Mouse (Mus musculus) MEL (cell line): ENCODE results near the gene Pmpca.

Source experiments
- CHD2 ChIP-seq: IDR thresholded peaks from 2 replicates; pipeline ENCODE4 v1.6.1; 2011; ENCODE audit warnings: low read length, improper control_type of control experiment
- CTCF ChIP-seq, 3 experiments: IDR thresholded peaks in 2 of 3; conservative IDR thresholded peaks in 1 of 3; 2 replicates each; pipeline ENCODE4 v1.5.1; 2011 to 2012; ENCODE audit warnings: low read length in 3 of 3, low read depth in 2 of 3, mild to moderate bottlenecking in 2 of 3, improper control_type of control experiment in 1 of 3, inconsistent platforms in 1 of 3, mixed read lengths in 1 of 3, moderate library complexity in 1 of 3; ENCODE audit not compliant: control insufficient read depth in 1 of 3, insufficient read depth in 1 of 3, poor library complexity in 1 of 3, severe bottlenecking in 1 of 3
- EP300 ChIP-seq, 2 experiments: IDR thresholded peaks; 2 replicates each; pipeline ENCODE4 v1.6.1; 2011; ENCODE audit warnings: improper control_type of control experiment in 2 of 2, low read length in 2 of 2, low read depth in 1 of 2, mild to moderate bottlenecking in 1 of 2
- MAX ChIP-seq: IDR thresholded peaks from 2 replicates; pipeline ENCODE4 v1.6.1; 2011; ENCODE audit warnings: low read length, improper control_type of control experiment
- POLR2A ChIP-seq, 2 experiments: IDR thresholded peaks; 2 replicates each; pipeline ENCODE4 v1.6.1; 2011 to 2012; ENCODE audit warnings: low read length in 2 of 2, mild to moderate bottlenecking in 2 of 2, control low read depth in 1 of 2, improper control_type of control experiment in 1 of 2, low read depth in 1 of 2, moderate library complexity in 1 of 2; ENCODE audit not compliant: control insufficient read depth in 1 of 2, insufficient read depth in 1 of 2, poor library complexity in 1 of 2
- ZNF384 ChIP-seq: IDR thresholded peaks from 2 replicates; pipeline ENCODE4 v1.6.1; 2012; ENCODE audit warnings: low read depth, mild to moderate bottlenecking, inconsistent platforms, low read length, improper control_type of control experiment

- TF ChIP-seq CTCF (IDR thresholded peaks at IDR 0.05 in 2 of 3, conservative IDR thresholded peaks at IDR 0.05 in 1 of 3; ENCODE audit: control insufficient read depth in 1 of 3, insufficient read depth in 1 of 3, low read depth in 2 of 3, low read length in 3 of 3, poor library complexity in 1 of 3, severe bottlenecking in 1 of 3), result no peak
- TF ChIP-seq POLR2A (IDR thresholded peaks at IDR 0.05; ENCODE audit: control insufficient read depth in 1 of 2, insufficient read depth in 1 of 2, low read depth in 1 of 2, low read length in 2 of 2, poor library complexity in 1 of 2), result no peak
- no peak for TF ChIP-seq EP300 (IDR thresholded peaks at IDR 0.05; ENCODE audit: low read depth in 1 of 2, low read length in 2 of 2)
- TF ChIP-seq CHD2, result no peak
- TF ChIP-seq ZNF384, result no peak
- no peak for TF ChIP-seq MAX
These were observed 35.8 kb upstream of the Pmpca start for GRCm38 (mm10) chr2:26353066-26353980.
